Mouse (Mus musculus) mammary gland, adult 2 months (tissue): Measurements from ENCODE around the gene Catsper1. TPM values are rescaled to one million over a fixed set of nuclear protein-coding genes. Genes with fewer than 3 reads are reported as not detected.

Experiments
- polyA plus RNA-seq: library from polyadenylated mRNA; depleted of rRNA; stranded (reverse); fragments of >200 nt; gene quantifications from 2 replicates; pipeline ENCODE4 v1.2.3, GENCODE M21; 2012; ENCODE audit warnings: low replicate concordance; rRNA removed

Catsper1 gene
- polyA plus RNA-seq, result not detected in 2 replicates

GRCm38 (mm10) chr19:5335441-5335840 is at the start of gene Catsper1:
Catsper1 (plus strand) TSS chr19:5335741.

GRCm38 (mm10) chr19:5294972-5295735 is 40.4 kb upstream of the Catsper1 start, which contains the start of gene Sf3b2:
Sf3b2 (minus strand) TSS chr19:5295455.

DNA sequence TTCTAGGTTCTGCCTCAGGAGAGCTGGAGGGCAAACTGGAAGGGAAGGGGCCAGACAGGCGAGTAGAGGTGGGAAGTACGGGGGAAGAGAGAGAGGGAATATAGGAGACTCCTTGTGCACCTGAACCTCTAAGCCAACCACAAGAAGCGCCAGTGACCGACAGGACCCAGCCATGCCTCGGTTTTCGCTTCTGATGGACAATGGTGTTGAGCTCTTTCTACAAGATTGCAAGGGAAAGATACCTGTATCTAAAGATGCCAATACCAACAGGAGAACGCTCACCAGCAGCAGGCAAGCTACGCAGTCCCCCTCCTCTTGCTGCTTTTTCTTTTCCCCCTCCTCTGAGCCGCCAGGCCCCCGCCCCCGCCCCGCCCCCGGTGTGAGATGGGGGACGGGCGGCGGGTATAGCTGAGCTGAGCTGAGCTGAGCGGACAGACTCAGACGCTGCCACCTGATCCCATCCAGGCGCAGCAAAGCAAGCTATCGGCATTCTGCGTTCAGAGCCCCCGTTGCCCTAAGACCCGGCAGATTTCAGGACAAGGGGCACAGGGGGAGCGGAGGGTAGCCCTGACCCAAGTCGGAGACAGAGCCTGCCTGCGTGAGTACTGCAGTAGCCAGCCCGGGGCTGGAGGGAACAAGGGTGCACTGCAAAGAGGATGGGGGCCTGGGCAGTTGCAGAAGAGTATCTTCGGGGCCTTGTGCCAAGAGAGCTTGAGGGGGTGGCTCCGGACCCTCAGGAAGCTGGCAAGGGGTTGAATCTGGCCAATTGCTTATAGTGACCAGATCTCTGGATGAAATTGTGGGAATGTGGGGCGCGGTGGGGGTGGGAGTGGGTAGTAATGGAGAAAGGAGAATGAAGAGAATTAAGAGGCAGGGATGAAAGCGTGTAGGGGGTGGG is 37.4 kb upstream of the Catsper1 start, which contains the start of gene Gal3st3:
TSS of gene Gal3st3 (plus strand) at position 429 of the 898 bp plus-strand sequence.

GRCm38 (mm10) chr19:5349502-5349873 is 13.9 kb downstream of the Catsper1 start, which contains the start of gene Cst6:
Cst6 (minus strand) TSS chr19:5349574.

GRCm38 (mm10) chr19:5366175-5367052 is 30.9 kb downstream of the Catsper1 start, which contains the start of gene Eif1ad:
Eif1ad (plus strand) TSS chr19:5366741.

DNA sequence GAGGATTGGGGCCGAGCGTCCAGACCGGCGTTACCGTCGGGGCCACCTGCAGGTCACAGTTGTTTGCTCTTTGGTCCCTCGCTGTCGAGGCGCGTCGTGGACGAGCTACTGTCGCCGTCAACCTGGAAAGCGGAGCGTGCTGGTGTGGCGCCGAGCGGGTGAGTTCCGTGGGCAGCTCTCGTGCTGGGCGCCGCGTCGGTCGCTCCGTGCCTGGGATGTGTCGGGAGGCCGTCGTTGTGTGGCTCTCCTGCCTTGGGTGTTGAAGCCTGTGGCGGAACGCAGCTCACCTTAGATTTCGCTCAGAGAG is 31.5 kb downstream of the Catsper1 start, which contains the start of gene Banf1:
TSS of gene Banf1 (minus strand) at position 116 of the 307 bp plus-strand sequence.

DNA sequence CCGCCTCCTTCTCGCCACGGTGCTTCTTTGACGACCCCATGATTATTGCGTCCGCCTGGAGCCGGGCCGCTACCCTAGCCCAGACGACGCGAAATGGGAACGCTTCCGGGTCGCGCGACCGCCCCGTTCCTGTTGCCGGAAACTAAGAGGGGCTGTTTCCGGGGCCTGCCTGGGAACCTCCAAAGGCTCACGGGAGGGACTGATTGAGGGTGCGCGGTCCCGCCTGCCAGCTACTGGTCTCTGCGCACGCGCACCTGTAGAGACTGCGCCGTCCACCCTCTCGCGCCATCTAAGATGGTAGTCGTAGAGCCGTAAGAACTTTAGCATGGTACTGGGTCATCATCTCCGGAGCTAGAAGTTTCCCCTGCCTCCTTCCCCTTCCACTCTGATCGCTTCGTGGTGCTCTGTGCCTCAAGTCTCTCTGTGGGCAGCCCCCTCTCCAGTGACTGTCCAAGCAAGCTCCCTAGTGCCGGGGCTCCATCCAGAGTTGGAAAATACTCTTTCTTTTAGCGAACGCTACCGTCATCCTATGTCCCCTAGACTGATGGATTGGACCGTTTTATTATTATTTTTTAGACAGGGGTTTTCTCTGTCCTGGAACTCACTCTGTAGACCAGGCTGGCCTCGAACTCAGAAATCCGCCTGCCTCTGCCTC is 53.2 kb downstream of the Catsper1 start, which contains the start of gene Sart1:
TSS of gene Sart1 (minus strand) at position 116 of the 655 bp plus-strand sequence.

Other genes with a start within 250 kb of the Catsper1 start
- gene Yif1a, start 247.2 kb upstream of the Catsper1 start, polyA plus RNA-seq, result 170 and 227 TPM in 2 replicates
- gene Cnih2, start 237.2 kb upstream of the Catsper1 start, polyA plus RNA-seq, result 0.96 and 3.2 TPM in 2 replicates
- 267 and 345 TPM in 2 replicates for gene Rab1b, start 228.7 kb upstream of the Catsper1 start, polyA plus RNA-seq
- 44.4 and 46.1 TPM in 2 replicates for gene Klc2, start 217.2 kb upstream of the Catsper1 start, polyA plus RNA-seq
- gene Pacs1, start 62.6 kb upstream of the Catsper1 start, polyA plus RNA-seq, result 40.7 and 52.1 TPM in 2 replicates
- gene Sf3b2, start 40.3 kb upstream of the Catsper1 start, polyA plus RNA-seq, result 79.2 and 128 TPM in 2 replicates
- gene Gal3st3, start 37.4 kb upstream of the Catsper1 start, polyA plus RNA-seq, result 0.04 and 0.36 TPM in 2 replicates
- gene Cst6, start 13.8 kb downstream of the Catsper1 start, polyA plus RNA-seq, result 4.1 and 142 TPM in 2 replicates
- gene Eif1ad, start 31.0 kb downstream of the Catsper1 start, polyA plus RNA-seq, result 14.3 and 25.0 TPM in 2 replicates
- 85.0 and 196 TPM in 2 replicates for gene Banf1, start 31.4 kb downstream of the Catsper1 start, polyA plus RNA-seq
- gene Sart1, start 53.0 kb downstream of the Catsper1 start, polyA plus RNA-seq, result 13.2 and 16.5 TPM in 2 replicates
- not detected in 2 replicates for gene Tsga10ip, start 66.8 kb downstream of the Catsper1 start, polyA plus RNA-seq
- gene Drap1, start 89.2 kb downstream of the Catsper1 start, polyA plus RNA-seq, result 111 and 116 TPM in 2 replicates
- gene AI837181, start 89.4 kb downstream of the Catsper1 start, polyA plus RNA-seq, result 112 and 118 TPM in 2 replicates
- gene Fosl1, start 111.8 kb downstream of the Catsper1 start, polyA plus RNA-seq, result 0.13 and 0.75 TPM in 2 replicates
- gene Ccdc85b, start 122.2 kb downstream of the Catsper1 start, polyA plus RNA-seq, result 5.0 and 11.5 TPM in 2 replicates
- gene Fibp, start 124.9 kb downstream of the Catsper1 start, polyA plus RNA-seq, result 106 and 133 TPM in 2 replicates
- gene Ctsw, start 132.8 kb downstream of the Catsper1 start, polyA plus RNA-seq, result 27.5 and 30.7 TPM in 2 replicates
- gene Efemp2, start 138.2 kb downstream of the Catsper1 start, polyA plus RNA-seq, result 96.9 and 98.4 TPM in 2 replicates
- 47.4 and 58.4 TPM in 2 replicates for gene Mus81, start 152.7 kb downstream of the Catsper1 start, polyA plus RNA-seq
- gene Cfl1, start 154.7 kb downstream of the Catsper1 start, polyA plus RNA-seq, result 576 and 751 TPM in 2 replicates
- 1.1 and 1.7 TPM in 2 replicates for gene 1700020D05Rik, start 168.0 kb downstream of the Catsper1 start, polyA plus RNA-seq
- gene Snx32, start 174.8 kb downstream of the Catsper1 start, polyA plus RNA-seq, result 11.3 and 16.3 TPM in 2 replicates
- gene Ovol1, start 224.9 kb downstream of the Catsper1 start, polyA plus RNA-seq, result 2.4 and 2.5 TPM in 2 replicates
- 11.5 and 27.2 TPM in 2 replicates for gene Ap5b1, start 232.3 kb downstream of the Catsper1 start, polyA plus RNA-seq